Mouse (Mus musculus) bone marrow, adult 2 months (tissue): ENCODE measurements around the gene Negr1. TPM values are rescaled to one million over a fixed set of nuclear protein-coding genes. Genes with fewer than 3 reads are reported as not detected.

Experiments used
- H3K27ac ChIP-seq: fragments of 200-500 bp; 2 replicates; pipeline ENCODE4 v1.5.1; 2012; ENCODE audit warnings: low read depth, mild to moderate bottlenecking, control low read depth, inconsistent platforms, low read length; ENCODE audit not compliant: control insufficient read depth, poor library complexity, insufficient read depth
- H3K4me1 ChIP-seq: fragments of 200-500 bp; 2 replicates; pipeline ENCODE4 v1.6.1; 2011; ENCODE audit warnings: low read length; ENCODE audit not compliant: control insufficient read depth, insufficient read depth
- H3K4me3 ChIP-seq: fragments of 200-500 bp; replicated peaks from 2 replicates; pipeline ENCODE3; 2011; ENCODE audit warnings: mild to moderate bottlenecking, low read depth, low read length, control low read depth; ENCODE audit not compliant: control insufficient read depth
- CTCF ChIP-seq: fragments of 200-500 bp; IDR thresholded peaks from 2 replicates; pipeline ENCODE4 v1.5.1; 2011; ENCODE audit warnings: low read length, control low read depth; ENCODE audit not compliant: control insufficient read depth, insufficient read depth
- POLR2A ChIP-seq: fragments of 200-500 bp; IDR thresholded peaks from 2 replicates; pipeline ENCODE4 v1.6.1; 2011; ENCODE audit warnings: low read depth, mild to moderate bottlenecking, control low read depth, low read length, borderline replicate concordance; ENCODE audit not compliant: control insufficient read depth
- WGBS: fragments of 180-500 bp; shearing (Covaris S2); methylation state at CpG from one replicate; pipeline ENCODE4 v1.1.7; 2018; 5-methylcytosine and 5-hydroxymethylcytosine counted together
- polyA plus RNA-seq: library from polyadenylated mRNA; stranded (reverse); fragments of >200 nt; gene quantifications from 2 replicates; pipeline ENCODE4 v1.2.4, GENCODE M21; 2011; ENCODE audit warnings: low replicate concordance; ENCODE audit not compliant: missing spikeins, insufficient read depth, insufficient read length

Gene Negr1
- polyA plus RNA-seq, 1 experiment: 1.8 TPM

DNA sequence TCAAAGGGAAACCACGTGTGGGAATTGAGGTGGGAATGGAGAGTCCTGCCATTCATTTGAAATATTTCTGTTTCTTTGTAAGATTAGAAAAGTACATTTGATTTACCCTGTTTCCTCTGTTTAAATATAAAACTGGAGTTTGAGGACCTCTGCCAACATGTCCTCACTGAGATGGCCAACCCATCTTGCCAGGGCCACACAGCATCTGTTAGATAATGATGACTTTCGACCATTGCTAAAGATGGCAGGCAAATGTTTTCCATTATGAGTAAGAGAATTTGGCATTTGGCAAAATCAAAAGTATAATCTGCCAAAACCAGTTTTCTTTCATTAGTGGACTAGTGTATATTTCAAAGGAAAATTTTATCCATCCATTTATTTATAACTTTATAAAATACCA, 286.8 kb downstream of the Negr1 start:
- 77% methylated on average over 2 of the region's 2 CpGs for WGBS
- TF ChIP-seq POLR2A (no peak), CTCF (no peak)

DNA sequence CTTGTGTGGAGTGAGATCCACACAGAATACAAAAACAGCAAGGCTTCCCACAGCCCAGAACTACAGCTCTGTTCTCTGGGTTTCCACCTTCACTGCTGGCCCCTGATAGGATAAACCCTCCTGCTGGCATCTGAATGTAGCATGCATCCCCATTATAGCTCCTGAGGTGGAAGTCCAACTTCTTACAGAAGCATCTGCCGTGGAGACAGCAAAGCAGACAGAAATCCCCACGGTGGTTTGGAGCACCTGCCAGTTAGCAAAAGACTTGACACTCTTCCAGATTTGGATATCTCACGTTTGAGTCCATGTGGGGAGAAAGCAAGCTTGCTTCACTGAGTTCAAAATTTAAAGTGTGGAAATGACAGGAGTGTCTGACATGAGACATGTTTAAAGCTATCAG, 290.3 kb downstream of the Negr1 start:
- H3K27ac ChIP-seq: no peak overlapping the region
- no peak overlapping the region for H3K4me3 ChIP-seq
- 69% methylated on average over 3 of the region's 3 CpGs for WGBS
- TF ChIP-seq POLR2A (no peak), CTCF (no peak)
- H3K4me1 ChIP-seq: no peaks in the 10 kb centered on the region

More for the DNA sequence above, 286.8 kb downstream of the Negr1 start:
- no peak overlapping the region for H3K27ac ChIP-seq
- H3K4me1 ChIP-seq: no peaks in the 10 kb centered on the region
- no peak overlapping the region for H3K4me3 ChIP-seq

DNA sequence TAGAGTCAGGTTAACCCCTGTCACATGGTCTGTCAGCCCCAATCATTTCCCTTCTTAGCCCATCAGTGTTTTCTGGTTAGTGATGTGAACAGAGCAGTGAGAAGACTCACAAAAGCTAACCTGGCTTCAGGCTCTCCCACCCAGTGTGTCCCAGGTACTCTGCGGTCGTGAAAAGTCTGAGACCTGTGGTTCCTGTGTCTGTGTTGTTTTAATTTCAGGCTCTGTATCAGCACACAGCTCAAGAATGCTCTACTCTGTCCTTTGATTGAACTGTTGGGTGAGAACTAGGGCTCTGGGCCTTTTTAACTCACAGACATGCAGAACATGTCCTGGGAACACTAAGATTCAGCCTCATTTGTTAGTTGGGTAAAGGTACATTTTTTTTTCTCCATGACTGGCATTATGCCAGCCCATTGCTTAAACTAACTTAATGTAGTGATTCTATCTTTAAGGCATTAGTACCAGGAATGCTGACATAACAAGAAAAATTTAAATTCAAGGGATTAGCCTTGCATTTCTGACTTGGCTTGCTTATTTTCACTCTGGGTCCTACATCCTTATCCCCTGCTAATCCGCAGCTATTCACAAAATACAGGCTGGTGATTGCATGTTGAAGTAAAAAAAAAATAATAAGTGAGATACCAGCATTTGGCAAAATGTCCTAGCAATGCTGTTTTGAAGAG, 308.8 kb downstream of the Negr1 start:
- H3K4me3 ChIP-seq: no peak overlapping the region
- TF ChIP-seq POLR2A: no peak
- no peak for TF ChIP-seq CTCF
- no peak overlapping the region for H3K27ac ChIP-seq
- no peaks in the 10 kb centered on the region for H3K4me1 ChIP-seq
- 76% methylated on average over 3 of the region's 3 CpGs for WGBS

DNA sequence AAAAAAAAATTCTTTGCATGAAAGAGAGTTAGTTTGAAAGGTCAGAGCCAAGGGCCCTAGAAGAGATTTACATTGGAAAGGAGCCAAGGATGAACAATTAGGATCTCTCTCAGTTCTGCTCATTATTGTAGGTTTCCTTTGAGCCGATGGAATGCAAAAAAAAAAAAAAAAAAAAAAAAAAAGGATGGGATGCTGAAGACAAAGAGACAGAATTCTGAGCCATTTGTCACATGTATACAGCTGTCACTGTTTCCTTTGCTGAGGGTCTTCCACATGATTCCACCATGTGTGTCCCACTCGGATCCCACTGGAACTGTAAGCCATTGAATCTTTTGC, 309.3 kb downstream of the Negr1 start:
- Histone ChIP-seq H3K27ac (no peak overlapping the region), H3K4me3 (no peak overlapping the region), H3K4me1 (no peaks in the 10 kb centered on the region)
- 51% methylated on average over 2 of the region's 2 CpGs for WGBS
- no peak for TF ChIP-seq POLR2A
- no peak for TF ChIP-seq CTCF

DNA sequence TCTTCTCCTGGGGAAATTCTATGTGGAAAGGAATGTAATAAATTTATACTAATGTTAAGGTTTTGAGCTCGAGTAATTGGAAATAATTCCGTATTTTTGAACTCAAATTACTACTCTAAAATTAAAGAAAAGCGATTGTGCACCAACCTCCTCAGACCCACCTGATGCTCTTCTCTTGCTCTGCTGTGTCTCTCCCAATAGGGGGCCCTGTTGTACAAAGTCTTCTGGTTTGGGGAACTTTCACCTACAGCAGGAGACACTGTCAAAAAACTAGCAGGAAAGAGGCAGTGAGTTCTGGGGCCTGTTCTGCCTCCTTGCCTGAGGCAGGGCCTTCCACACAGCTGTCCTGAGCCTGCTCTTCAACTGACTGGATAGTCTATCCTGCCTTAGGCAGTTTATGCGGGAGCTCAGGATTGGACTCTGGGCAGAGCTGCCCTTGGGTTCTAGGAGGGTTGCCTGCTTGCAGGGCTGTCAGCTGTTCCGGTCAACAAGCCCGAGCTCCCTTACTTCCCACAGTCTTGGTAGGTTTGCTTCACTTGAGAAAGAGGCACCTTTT, 310.1 kb downstream of the Negr1 start:
- TF ChIP-seq POLR2A: no peak
- no peak for TF ChIP-seq CTCF
- Histone ChIP-seq H3K4me1 (no peaks in the 10 kb centered on the region), H3K4me3 (no peak overlapping the region), H3K27ac (no peak overlapping the region)
- 77% methylated on average over 6 of the region's 6 CpGs for WGBS

DNA sequence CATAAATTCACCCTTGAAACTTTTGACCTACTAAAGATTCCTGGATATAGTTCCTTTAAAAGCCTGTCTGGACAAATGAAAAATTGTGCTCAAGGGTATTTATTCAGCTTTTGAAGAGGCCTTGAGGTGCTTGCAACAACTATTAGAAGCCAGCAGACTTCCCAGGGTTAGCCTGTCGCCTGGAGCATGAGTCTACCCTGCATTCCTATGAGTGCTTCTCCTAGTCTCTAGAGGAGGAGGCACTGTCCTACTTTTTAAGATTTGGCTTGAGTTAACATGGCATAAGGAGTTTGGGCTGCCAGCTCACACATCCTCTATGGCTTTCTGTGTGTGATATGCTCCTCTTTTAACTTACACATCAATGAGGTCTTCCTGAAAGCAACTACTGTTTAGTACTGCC, 315.0 kb downstream of the Negr1 start:
- TF ChIP-seq POLR2A (no peak), CTCF (no peak)
- 64% methylated on average over 1 of the region's 1 CpGs for WGBS
- Histone ChIP-seq H3K4me3 (no peak overlapping the region), H3K27ac (no peak overlapping the region), H3K4me1 (no peaks in the 10 kb centered on the region)

DNA sequence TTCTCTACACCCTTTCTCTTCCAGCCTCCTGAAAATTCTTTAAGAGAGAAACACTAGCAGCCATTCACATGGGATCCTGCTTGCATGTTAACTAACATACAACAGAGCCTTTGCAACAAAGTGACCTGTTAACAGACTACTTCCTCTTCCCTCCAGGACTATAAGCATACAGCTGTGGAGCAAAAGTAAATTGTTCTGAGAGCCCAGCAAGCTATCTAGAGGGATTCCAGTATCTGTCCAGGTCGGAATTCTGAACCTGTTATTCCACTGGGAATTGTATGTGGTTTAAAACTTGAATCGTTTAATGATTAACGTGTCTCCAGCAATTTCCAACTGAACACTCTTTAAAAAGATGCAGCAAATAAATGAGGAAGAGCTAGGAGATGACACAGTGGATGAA, 320.5 kb downstream of the Negr1 start:
- H3K4me1 ChIP-seq: no peaks in the 10 kb centered on the region
- no peak overlapping the region for H3K4me3 ChIP-seq
- 63% methylated on average over 3 of the region's 3 CpGs for WGBS
- no peak for TF ChIP-seq POLR2A
- no peak for TF ChIP-seq CTCF
- H3K27ac ChIP-seq: no peak overlapping the region

DNA sequence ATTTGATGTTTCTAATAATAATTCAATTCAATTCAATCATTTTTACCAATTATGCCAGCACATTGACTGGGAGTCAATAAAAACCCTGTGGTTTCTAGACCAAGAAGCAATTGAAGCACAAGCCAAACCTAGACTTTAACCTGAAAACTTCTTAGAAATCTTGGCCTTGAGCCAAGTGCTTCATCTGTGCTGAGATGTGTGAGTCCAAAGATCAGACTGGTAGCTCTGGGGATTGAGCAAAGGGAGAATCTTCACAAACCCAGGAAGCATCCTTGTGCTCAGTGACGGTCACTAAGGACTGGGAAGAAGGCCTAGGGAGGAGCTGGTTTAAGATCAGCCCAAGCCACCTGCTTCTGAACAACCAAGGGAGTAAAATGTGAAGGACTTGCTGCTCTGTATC, 322.3 kb downstream of the Negr1 start:
- Histone ChIP-seq H3K27ac (no peak overlapping the region), H3K4me3 (no peak overlapping the region), H3K4me1 (no peaks in the 10 kb centered on the region)
- 69% methylated on average over 1 of the region's 1 CpGs for WGBS
- TF ChIP-seq POLR2A (no peak), CTCF (no peak)

DNA sequence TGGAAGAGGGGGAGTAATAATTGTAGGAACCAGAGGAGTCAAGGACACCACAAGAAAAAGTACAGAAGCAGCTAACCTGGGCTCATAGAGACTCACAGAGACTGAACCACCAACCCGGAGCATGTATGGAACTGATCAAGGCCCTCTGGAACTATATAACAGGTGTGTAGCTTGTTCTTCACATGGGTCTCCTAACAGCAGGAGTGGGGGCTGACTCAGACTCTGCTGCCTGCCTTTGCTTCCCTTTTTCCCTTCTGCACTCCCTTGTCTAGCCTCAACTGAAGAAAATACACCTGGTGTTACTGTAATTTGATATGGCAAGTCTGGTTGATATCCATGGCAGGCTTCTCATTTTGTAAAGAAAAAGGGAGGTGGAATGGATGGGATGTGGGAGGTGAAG, 324.1 kb downstream of the Negr1 start:
- no peak overlapping the region for H3K4me3 ChIP-seq
- TF ChIP-seq POLR2A (no peak), CTCF (no peak)
- no peaks in the 10 kb centered on the region for H3K4me1 ChIP-seq
- 89% methylated on average over 1 of the region's 1 CpGs for WGBS
- no peak overlapping the region for H3K27ac ChIP-seq
